Mouse (Mus musculus) MEL (cell line): Measurements from ENCODE around the gene Zdhhc12. TPM values are rescaled to one million over a fixed set of nuclear protein-coding genes. Genes with fewer than 3 reads are reported as not detected.
A peak's percentile ranks its signal among the peaks of the same experiment; 100 is the strongest.

Source experiments
- DNase-seq: peaks from one replicate; pipeline ENCODE4 v3.0.0; 2011; ENCODE audit warnings: low read depth, low spot score
- H3K27ac ChIP-seq: 2 replicates; pipeline ENCODE4 v1.5.1; 2012; ENCODE audit warnings: low read depth, mild to moderate bottlenecking, control low read depth, low read length, moderate library complexity; ENCODE audit not compliant: control insufficient read depth
- H3K27me3 ChIP-seq, 2 experiments: fragments of 150-350 bp in 1 of 2; sonication (generic) in 1 of 2; 2 replicates each; pipeline ENCODE4 v1.6.1; 2012; ENCODE audit warnings: low read length in 2 of 2, mild to moderate bottlenecking in 2 of 2, improper control_type of control experiment in 1 of 2, moderate library complexity in 1 of 2; ENCODE audit not compliant: insufficient read depth in 2 of 2, control insufficient read depth in 1 of 2
- H3K36me3 ChIP-seq, 2 experiments: 2 replicates each; pipeline ENCODE4 v1.6.1; 2012 to 2014; ENCODE audit warnings: low read length in 2 of 2, improper control_type of control experiment in 1 of 2, inconsistent platforms in 1 of 2, mild to moderate bottlenecking in 1 of 2; ENCODE audit not compliant: insufficient read depth in 2 of 2, control insufficient read depth in 1 of 2
- H3K4me1 ChIP-seq, 2 experiments: fragments of 150-350 bp in 1 of 2; sonication (generic) in 1 of 2; 2 replicates each; pipeline ENCODE4 v1.6.1; 2012; ENCODE audit warnings: low read length in 2 of 2, improper control_type of control experiment in 1 of 2, mild to moderate bottlenecking in 1 of 2; ENCODE audit not compliant: insufficient read depth in 2 of 2, control insufficient read depth in 1 of 2
- H3K4me3 ChIP-seq, 2 experiments: fragments of 150-350 bp in 1 of 2; sonication (generic) in 1 of 2; 2 replicates each; pipeline ENCODE4 v1.5.1; 2012; ENCODE audit warnings: low read depth in 2 of 2, low read length in 2 of 2, mild to moderate bottlenecking in 2 of 2, moderate library complexity in 2 of 2, control low read depth in 1 of 2, improper control_type of control experiment in 1 of 2; ENCODE audit not compliant: control insufficient read depth in 1 of 2, insufficient read depth in 1 of 2
- H3K79me2 ChIP-seq: 2 replicates; pipeline ENCODE4 v1.6.1; 2012; ENCODE audit warnings: mild to moderate bottlenecking, low read length, moderate library complexity; ENCODE audit not compliant: control insufficient read depth, poor library complexity, insufficient read depth
- H3K9ac ChIP-seq: 2 replicates; pipeline ENCODE4 v1.6.1; 2012; ENCODE audit warnings: low read depth, mild to moderate bottlenecking, control low read depth, low read length, moderate library complexity; ENCODE audit not compliant: control insufficient read depth, poor library complexity, severe bottlenecking
- H3K9me3 ChIP-seq: fragments of 150-350 bp; sonication (generic); replicated peaks from 2 replicates; pipeline ENCODE4 v1.6.1; 2012; ENCODE audit warnings: mild to moderate bottlenecking, low read length, improper control_type of control experiment, moderate library complexity; ENCODE audit not compliant: insufficient read depth
- BHLHE40 ChIP-seq: IDR thresholded peaks from 2 replicates; pipeline ENCODE4 v1.6.1; 2012; ENCODE audit warnings: low read depth, mild to moderate bottlenecking, inconsistent platforms, low read length, improper control_type of control experiment, borderline replicate concordance
- CHD1 ChIP-seq: IDR thresholded peaks from 2 replicates; pipeline ENCODE4 v1.6.1; 2012; ENCODE audit warnings: low read depth, mild to moderate bottlenecking, inconsistent platforms, low read length, improper control_type of control experiment
- CTCF ChIP-seq, 3 experiments: IDR thresholded peaks in 2 of 3; conservative IDR thresholded peaks in 1 of 3; 2 replicates each; pipeline ENCODE4 v1.5.1; 2011 to 2012; ENCODE audit warnings: low read length in 3 of 3, low read depth in 2 of 3, mild to moderate bottlenecking in 2 of 3, improper control_type of control experiment in 1 of 3, inconsistent platforms in 1 of 3, mixed read lengths in 1 of 3, moderate library complexity in 1 of 3; ENCODE audit not compliant: control insufficient read depth in 1 of 3, insufficient read depth in 1 of 3, poor library complexity in 1 of 3, severe bottlenecking in 1 of 3
- E2F4 ChIP-seq: IDR thresholded peaks from 2 replicates; pipeline ENCODE4 v1.6.1; 2011; ENCODE audit warnings: low read depth, low read length, improper control_type of control experiment, borderline replicate concordance
- ELF1 ChIP-seq: IDR thresholded peaks from 2 replicates; pipeline ENCODE4 v1.6.1; 2014; ENCODE audit warnings: low read depth, mild to moderate bottlenecking, inconsistent platforms, low read length, improper control_type of control experiment, moderate library complexity
- EP300 ChIP-seq, 2 experiments: IDR thresholded peaks; 2 replicates each; pipeline ENCODE4 v1.6.1; 2011; ENCODE audit warnings: improper control_type of control experiment in 2 of 2, low read length in 2 of 2, low read depth in 1 of 2, mild to moderate bottlenecking in 1 of 2
- ETS1 ChIP-seq: IDR thresholded peaks from 2 replicates; pipeline ENCODE4 v1.6.1; 2012; ENCODE audit warnings: low read depth, mild to moderate bottlenecking, inconsistent platforms, low read length, improper control_type of control experiment, moderate library complexity
- GABPA ChIP-seq: IDR thresholded peaks from 2 replicates; pipeline ENCODE4 v1.6.1; 2012; ENCODE audit warnings: low read depth, mild to moderate bottlenecking, inconsistent platforms, low read length, improper control_type of control experiment, moderate library complexity
- GATA1 ChIP-seq: IDR thresholded peaks from 2 replicates; pipeline ENCODE4 v1.6.1; 2011; ENCODE audit warnings: low read depth, low read length, improper control_type of control experiment
- HCFC1 ChIP-seq: IDR thresholded peaks from 2 replicates; pipeline ENCODE4 v1.6.1; 2012; ENCODE audit warnings: low read depth, mild to moderate bottlenecking, inconsistent platforms, low read length, improper control_type of control experiment, moderate library complexity
- KAT2A ChIP-seq: conservative IDR thresholded peaks from 2 replicates; pipeline ENCODE4 v1.6.1; 2012; ENCODE audit warnings: low read depth, low read length, improper control_type of control experiment, inconsistent platforms
- MAFK ChIP-seq: IDR thresholded peaks from 2 replicates; pipeline ENCODE4 v1.6.1; 2011; ENCODE audit warnings: low read depth, mild to moderate bottlenecking, low read length, improper control_type of control experiment, borderline replicate concordance
- MAX ChIP-seq: IDR thresholded peaks from 2 replicates; pipeline ENCODE4 v1.6.1; 2011; ENCODE audit warnings: low read length, improper control_type of control experiment
- MAZ ChIP-seq: IDR thresholded peaks from 2 replicates; pipeline ENCODE4 v1.6.1; 2012; ENCODE audit warnings: low read depth, mild to moderate bottlenecking, inconsistent platforms, low read length, improper control_type of control experiment
- MEF2A ChIP-seq: IDR thresholded peaks from 2 replicates; pipeline ENCODE4 v1.6.1; 2014; ENCODE audit warnings: low read depth, mild to moderate bottlenecking, inconsistent platforms, low read length, improper control_type of control experiment; ENCODE audit not compliant: poor library complexity, insufficient replicate concordance, severe bottlenecking; ENCODE audit errors: extremely low read depth
- MXI1 ChIP-seq: IDR thresholded peaks from 2 replicates; pipeline ENCODE4 v1.6.1; 2011; ENCODE audit warnings: mild to moderate bottlenecking, low read depth, low read length, improper control_type of control experiment
- NRF1 ChIP-seq: IDR thresholded peaks from 2 replicates; pipeline ENCODE4 v1.6.1; 2014; ENCODE audit warnings: low read depth, mild to moderate bottlenecking, inconsistent platforms, low read length, improper control_type of control experiment, moderate library complexity; ENCODE audit not compliant: poor library complexity, insufficient read depth, severe bottlenecking
- POLR2A ChIP-seq, 2 experiments: IDR thresholded peaks; 2 replicates each; pipeline ENCODE4 v1.6.1; 2011 to 2012; ENCODE audit warnings: low read length in 2 of 2, mild to moderate bottlenecking in 2 of 2, control low read depth in 1 of 2, improper control_type of control experiment in 1 of 2, low read depth in 1 of 2, moderate library complexity in 1 of 2; ENCODE audit not compliant: control insufficient read depth in 1 of 2, insufficient read depth in 1 of 2, poor library complexity in 1 of 2
- POLR2AphosphoS2 ChIP-seq: IDR thresholded peaks from 2 replicates; pipeline ENCODE4 v1.6.1; 2011; ENCODE audit warnings: low read length, improper control_type of control experiment
- RAD21 ChIP-seq: IDR thresholded peaks from 2 replicates; pipeline ENCODE4 v1.6.1; 2011; ENCODE audit warnings: mild to moderate bottlenecking, low read depth, low read length, improper control_type of control experiment
- SIN3A ChIP-seq: IDR thresholded peaks from 2 replicates; pipeline ENCODE4 v1.6.1; 2012; ENCODE audit warnings: low read length, improper control_type of control experiment, inconsistent platforms
- SMC3 ChIP-seq: IDR thresholded peaks from 2 replicates; pipeline ENCODE4 v1.6.1; 2011; ENCODE audit warnings: low read depth, low read length, improper control_type of control experiment
- TBP ChIP-seq: IDR thresholded peaks from 2 replicates; pipeline ENCODE4 v1.8.0; 2011; ENCODE audit warnings: low read depth, low read length, improper control_type of control experiment
- TCF12 ChIP-seq: IDR thresholded peaks from 2 replicates; pipeline ENCODE4 v1.6.1; 2014; ENCODE audit warnings: low read depth, mild to moderate bottlenecking, inconsistent platforms, low read length, improper control_type of control experiment, moderate library complexity
- UBTF ChIP-seq: IDR thresholded peaks from 2 replicates; pipeline ENCODE4 v1.6.1; 2012; ENCODE audit warnings: low read depth, mild to moderate bottlenecking, inconsistent platforms, low read length, improper control_type of control experiment, moderate library complexity, borderline replicate concordance; ENCODE audit not compliant: insufficient read depth
- USF1 ChIP-seq: IDR thresholded peaks from 2 replicates; pipeline ENCODE4 v1.6.1; 2014; ENCODE audit warnings: low read depth, mild to moderate bottlenecking, inconsistent platforms, low read length, improper control_type of control experiment, moderate library complexity
- ZC3H11A ChIP-seq: IDR thresholded peaks from 2 replicates; pipeline ENCODE4 v1.6.1; 2012; ENCODE audit warnings: low read depth, mild to moderate bottlenecking, inconsistent platforms, low read length, improper control_type of control experiment
- ZMIZ1 ChIP-seq: IDR thresholded peaks from 2 replicates; pipeline ENCODE4 v1.6.1; 2012; ENCODE audit warnings: low read depth, mild to moderate bottlenecking, inconsistent platforms, low read length, improper control_type of control experiment, moderate library complexity
- ZNF384 ChIP-seq: IDR thresholded peaks from 2 replicates; pipeline ENCODE4 v1.6.1; 2012; ENCODE audit warnings: low read depth, mild to moderate bottlenecking, inconsistent platforms, low read length, improper control_type of control experiment
- polyA plus RNA-seq, 2 experiments: library from polyadenylated mRNA; stranded (reverse) in 1 of 2; unstranded in 1 of 2; fragments of >175 nt in 1 of 2; fragments of >200 nt in 1 of 2; gene quantifications; 2 replicates each; pipeline versions ENCODE4 v1.2.1 to v1.2.4; 2012; ENCODE audit warnings: low replicate concordance in 2 of 2, low read depth in 1 of 2; ENCODE audit not compliant: insufficient read length in 2 of 2, insufficient read depth in 1 of 2, missing spikeins in 1 of 2
- total RNA-seq: library from RNA; depleted of rRNA; stranded (reverse); fragments of 300-350 nt; gene quantifications from 2 replicates; pipeline ENCODE4 v1.2.3, GENCODE M21; 2012

The Zdhhc12 gene
- total and polyA plus RNA-seq, 3 experiments, result 25.1 to 42.1 TPM; not detected in 1

DNA sequence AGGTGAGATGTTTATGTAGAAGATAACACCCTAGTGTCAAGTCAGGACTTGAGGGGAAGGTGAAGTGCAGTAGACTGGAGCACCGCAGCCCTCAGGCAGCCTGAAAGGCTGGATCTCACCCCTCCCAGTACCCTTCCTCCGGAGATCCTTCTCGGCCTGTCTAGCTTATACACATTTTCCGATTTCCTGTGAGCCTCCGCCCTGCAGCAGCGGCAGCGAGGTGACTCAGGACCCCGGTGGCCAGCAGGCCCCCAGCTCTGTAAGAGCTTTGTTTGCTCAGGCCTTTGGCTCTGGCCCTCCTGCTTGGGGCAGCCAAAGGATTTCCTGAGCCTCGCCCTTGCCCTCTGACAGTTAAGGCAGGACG is 15.1 kb downstream of the Zdhhc12 start:
- Histone ChIP-seq H3K27ac (no peak overlapping the region), H3K36me3 (peaks cover 0 to 2% of the 10 kb centered on the region in 2 experiments; a peak in 1 of 4 replicates), H3K9ac (peak overlapping the region; percentile 9; the same call in 1 of the 2 replicates)

DNA sequence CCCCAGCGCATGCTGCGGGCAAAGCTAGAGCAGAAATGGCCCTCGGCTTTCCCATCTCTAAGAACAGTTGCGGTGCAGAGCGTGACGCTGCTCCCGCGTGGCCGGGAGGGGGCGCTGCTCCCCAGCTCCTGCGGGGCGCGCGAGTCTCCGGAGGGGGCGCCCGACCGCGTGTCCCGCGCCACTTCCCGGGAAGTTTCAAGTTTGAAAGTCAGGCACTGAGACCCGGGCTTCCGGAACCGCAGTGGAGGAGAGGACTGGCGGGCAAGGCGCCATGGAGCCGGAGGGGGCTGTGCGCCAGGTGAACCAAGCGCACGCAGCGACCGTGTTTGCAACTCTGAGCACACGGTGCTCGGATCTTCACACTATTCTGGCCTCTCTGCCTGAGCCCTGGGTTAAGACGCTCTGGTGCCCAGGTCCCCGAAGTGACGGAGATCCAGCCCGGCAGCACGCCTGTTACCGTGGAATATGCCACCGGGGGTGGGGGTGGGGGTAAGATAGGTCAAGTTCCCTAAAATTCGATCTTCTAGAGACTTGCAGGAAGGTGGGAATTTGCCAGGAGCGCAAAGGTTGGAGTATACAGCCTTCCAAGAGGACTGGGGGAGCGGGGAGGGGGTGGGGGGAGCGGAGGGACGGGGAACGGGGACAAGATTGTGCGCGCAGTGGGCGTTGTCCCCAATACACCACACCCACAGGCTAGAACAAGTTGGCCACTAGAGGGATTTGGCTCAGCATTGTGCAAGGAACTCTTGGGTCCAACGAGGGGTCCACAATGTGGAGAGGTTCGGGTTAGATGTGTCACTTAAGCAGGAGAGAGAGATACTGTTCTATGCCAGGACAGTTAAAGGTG is 15.7 kb downstream of the Zdhhc12 start, which contains the start of gene Pkn3:
Pkn3 (plus strand) TSS at position 183 of the 847 bp plus-strand sequence.
- Histone ChIP-seq H3K36me3 (peaks cover 0 to 2% of the 10 kb centered on the region in 2 experiments; a peak in 1 of 4 replicates), H3K4me1 (peaks cover 0 to 5% of the 10 kb centered on the region in 2 experiments; a peak in 2 of 4 replicates), H3K79me2 (no peaks in the 10 kb centered on the region), H3K9ac (peak within 1 kb of the TSS; percentile 84), H3K9me3 (no peaks in the 10 kb centered on the region), H3K27ac (peak within 1 kb of the TSS; percentile 55), H3K4me3 (peak within 1 kb of the TSS; percentile 68 to 72), H3K27me3 (no peaks in the 10 kb centered on the region)
- peak; percentile 91 for DNase-seq
- no peak for TF ChIP-seq GATA1
- 0 out of 2 replicates have a peak, but pooled peaks have one; percentile 38 for TF ChIP-seq USF1
- TF ChIP-seq MXI1, result peak; percentile 90
- TF ChIP-seq EP300 (IDR thresholded peaks at IDR 0.05; ENCODE audit: low read depth in 1 of 2, low read length in 2 of 2), result no peak
- no peak for TF ChIP-seq GABPA
- no peak for TF ChIP-seq E2F4
- 0 out of 2 replicates have a peak, but pooled peaks have one; percentile 33 for TF ChIP-seq ETS1
- TF ChIP-seq POLR2AphosphoS2, result peak; percentile 77
- TF ChIP-seq KAT2A, result no peak; the same call in 1 of the 2 replicates
- no peak for TF ChIP-seq MEF2A
- TF ChIP-seq POLR2A (IDR thresholded peaks at IDR 0.05; ENCODE audit: control insufficient read depth in 1 of 2, insufficient read depth in 1 of 2, low read depth in 1 of 2, low read length in 2 of 2, poor library complexity in 1 of 2), result peak in 1 of 2 experiments; percentile 55; a peak in 1 of 4 replicates
- peak; percentile 65 to 100 (median 85) for TF ChIP-seq CTCF (IDR thresholded peaks at IDR 0.05 in 2 of 3, conservative IDR thresholded peaks at IDR 0.05 in 1 of 3; ENCODE audit: control insufficient read depth in 1 of 3, insufficient read depth in 1 of 3, low read depth in 2 of 3, low read length in 3 of 3, poor library complexity in 1 of 3, severe bottlenecking in 1 of 3)
- peak; percentile 63 for TF ChIP-seq ZNF384
- peak; percentile 94; the same call in 1 of the 2 replicates for TF ChIP-seq MAZ
- TF ChIP-seq NRF1, result 0 out of 2 replicates have a peak, but pooled peaks have one; percentile 14
- peak; percentile 53 for TF ChIP-seq RAD21
- TF ChIP-seq ZC3H11A, result peak; percentile 37; the same call in 1 of the 2 replicates
- no peak for TF ChIP-seq MAFK
- TF ChIP-seq CHD1, result no peak
- TF ChIP-seq UBTF, result no peak
- peak; percentile 66 for TF ChIP-seq HCFC1
- peak; percentile 74 for TF ChIP-seq ELF1
- TF ChIP-seq TBP, result peak; percentile 62; the same call in 1 of the 2 replicates
- peak; percentile 45; the same call in 1 of the 2 replicates for TF ChIP-seq ZMIZ1
- TF ChIP-seq SIN3A, result peak; percentile 64
- no peak for TF ChIP-seq BHLHE40
- TF ChIP-seq SMC3, result peak; percentile 61

More for the DNA sequence above, 15.1 kb downstream of the Zdhhc12 start:
- H3K9me3 ChIP-seq, result no peaks in the 10 kb centered on the region
- H3K27me3 ChIP-seq, result no peaks in the 10 kb centered on the region
- peaks cover 0 to 5% of the 10 kb centered on the region in 2 experiments; a peak in 2 of 4 replicates for H3K4me1 ChIP-seq
- TF ChIP-seq MXI1, result no peak
- TF ChIP-seq TCF12, result no peak
- no peak for TF ChIP-seq MAX
- H3K4me3 ChIP-seq, result 0 out of 4 replicates have a peak overlapping the region, but pooled peaks of 1 of the 2 experiments have one; percentile 22
- H3K79me2 ChIP-seq, result no peaks in the 10 kb centered on the region
- no peak for DNase-seq
